ENCODE assay signal across 9 mouse cellular contexts in genomic region chr16:90284916-90285315, GRCm38 (mm10). TPM values are rescaled to one million over a fixed set of nuclear protein-coding genes. Genes with fewer than 3 reads are reported as not detected.
A peak's percentile ranks its signal among the peaks of the same experiment; 100 is the strongest.
DNase-seq lines count a peak whose midpoint lies in the region; ATAC-seq and TF ChIP-seq lines count a peak whose summit lies in the region.
"Had no signal": no experiment of that assay in that cellular context is flagged by ENCODE, and none has a peak within 500 bp of the region (broad histone marks: within the 10 kb centered on the region; RNA-seq: fewer than 3 reads in every experiment).

No protein-coding gene starts in this region.

- 4% methylated on average over 15 of the region's 15 CpGs for WGBS in heart, embryonic 11.5 days (ENCODE audit: insufficient replicate concordance)
- 5% methylated on average over 15 of the region's 15 CpGs for WGBS in forebrain, embryonic 12.5 days
- 5% methylated on average over 15 of the region's 15 CpGs for WGBS in limb, embryonic 15.5 days
- WGBS in olfactory bulb, adult 2 months, result 7% methylated on average over 15 of the region's 15 CpGs

- peak overlapping the region; percentile 99 for H3K9ac ChIP-seq in heart, embryonic 11.5 days (ENCODE audit: low read depth, low read length)
- peak overlapping the region; percentile 73 for H3K9ac ChIP-seq in ES-E14 (ENCODE audit: insufficient read depth, low read depth, low read length, poor library complexity, severe bottlenecking)
- peak overlapping the region; percentile 99 for H3K9ac ChIP-seq in forebrain, embryonic 12.5 days
- peak overlapping the region; percentile 58 for H3K9ac ChIP-seq in limb, embryonic 15.5 days

- peak overlapping the region; percentile 90 for H3K4me2 ChIP-seq in heart, embryonic 11.5 days
- peak overlapping the region; percentile 84 for H3K4me2 ChIP-seq in forebrain, embryonic 12.5 days
- peak overlapping the region; percentile 76 for H3K4me2 ChIP-seq in limb, embryonic 15.5 days

- no peaks in the 10 kb centered on the region for H3K9me3 ChIP-seq in heart, embryonic 11.5 days (replicated peaks; ENCODE audit: control insufficient read depth, low read length)
- no peaks in the 10 kb centered on the region for H3K9me3 ChIP-seq in ES-E14 (ENCODE audit: control insufficient read depth, insufficient read depth, low read depth, low read length)
- H3K9me3 ChIP-seq in forebrain, embryonic 12.5 days, result no peaks in the 10 kb centered on the region
- H3K9me3 ChIP-seq in limb, embryonic 15.5 days, result no peaks in the 10 kb centered on the region

- H3K27me3 ChIP-seq in heart, embryonic 11.5 days (ENCODE audit: control insufficient read depth, insufficient read depth, low read length), result no peaks in the 10 kb centered on the region
- no peaks in the 10 kb centered on the region for H3K27me3 ChIP-seq in forebrain, embryonic 12.5 days
- H3K27me3 ChIP-seq in limb, embryonic 15.5 days, result no peaks in the 10 kb centered on the region
- H3K27me3 ChIP-seq: Patski had no signal

- DNase-seq in heart, adult 11 months, result no peak
- no peak for DNase-seq in ES-E14 (ENCODE audit: low read depth, low spot score)
- no peak for DNase-seq in right cerebral cortex, adult 18-20 months
- no peak for DNase-seq in ovary, adult 18-20 months (ENCODE audit: low spot score)

- peak overlapping the region; percentile 99 for H3K4me3 ChIP-seq in heart, embryonic 11.5 days (ENCODE audit: low read depth, low read length)
- H3K4me3 ChIP-seq in ES-E14 (ENCODE audit: insufficient read depth in 1 of 2, low read depth in 1 of 2, low read length in 2 of 2, poor library complexity in 1 of 2, severe bottlenecking in 1 of 2), result peak overlapping the region; percentile 72 to 96
- peak overlapping the region; percentile 88 for H3K4me3 ChIP-seq in forebrain, embryonic 12.5 days (replicated peaks)
- peak overlapping the region; percentile 100 for H3K4me3 ChIP-seq in limb, embryonic 15.5 days
- H3K4me3 ChIP-seq in olfactory bulb, adult 2 months (ENCODE audit: insufficient read depth, low read depth, low read length), result peak overlapping the region; percentile 83

- no peak for TF ChIP-seq CTCF in olfactory bulb, adult 2 months (IDR thresholded peaks at IDR 0.05; ENCODE audit: insufficient read depth, low read depth, low read length)

- in situ Hi-C loops in ES-E14 (cut with MboI; ENCODE audit: low sequenced_read_pairs in 2 of 2, unreplicated experiment in 2 of 2), result no loop called here

- H3K27ac ChIP-seq in heart, embryonic 11.5 days (ENCODE audit: low read depth, low read length), result peak overlapping the region; percentile 98
- peak overlapping the region; percentile 31 for H3K27ac ChIP-seq in ES-E14 (ENCODE audit: insufficient read depth, low read depth, low read length, poor library complexity, severe bottlenecking)
- H3K27ac ChIP-seq in forebrain, embryonic 12.5 days, result peak overlapping the region; percentile 97
- peak overlapping the region; percentile 95 for H3K27ac ChIP-seq in limb, embryonic 15.5 days
- no peak overlapping the region for H3K27ac ChIP-seq in olfactory bulb, adult 2 months (ENCODE audit: insufficient read depth, low read depth, low read length)

- no peaks in the 10 kb centered on the region for H3K36me3 ChIP-seq in heart, embryonic 11.5 days (ENCODE audit: control insufficient read depth, insufficient read depth, low read length)
- H3K36me3 ChIP-seq in ES-E14 (ENCODE audit: control insufficient read depth, insufficient read depth, low read length, poor library complexity, severe bottlenecking), result peaks cover 5% of the 10 kb centered on the region; the same call in 1 of the 2 replicates
- no peaks in the 10 kb centered on the region for H3K36me3 ChIP-seq in forebrain, embryonic 12.5 days (replicated peaks)
- H3K36me3 ChIP-seq in limb, embryonic 15.5 days, result no peaks in the 10 kb centered on the region

- peaks cover 30% of the 10 kb centered on the region for H3K4me1 ChIP-seq in heart, embryonic 11.5 days (ENCODE audit: control insufficient read depth, insufficient read depth, low read length)
- H3K4me1 ChIP-seq in ES-E14 (ENCODE audit: control insufficient read depth in 2 of 2, insufficient read depth in 2 of 2, low read length in 2 of 2, poor library complexity in 1 of 2), result peaks cover 7 to 14% of the 10 kb centered on the region in 2 experiments
- H3K4me1 ChIP-seq in forebrain, embryonic 12.5 days, result peaks cover 40% of the 10 kb centered on the region
- peaks cover 38% of the 10 kb centered on the region for H3K4me1 ChIP-seq in limb, embryonic 15.5 days
- H3K4me1 ChIP-seq in olfactory bulb, adult 2 months (ENCODE audit: control insufficient read depth, insufficient read depth, low read length), result peaks cover 7% of the 10 kb centered on the region

- no peak for TF ChIP-seq POLR2A in olfactory bulb, adult 2 months (IDR thresholded peaks at IDR 0.05; ENCODE audit: insufficient read depth, low read depth, low read length)

- no peak for ATAC-seq in heart, embryonic 11.5 days (replicated peaks; ENCODE audit: insufficient number of reproducible peaks, low FRiP score, low TSS enrichment)
- peak; percentile 9; the same call in 1 of the 2 replicates for ATAC-seq in forebrain, embryonic 12.5 days (ENCODE audit: low FRiP score)
- ATAC-seq in limb, embryonic 15.5 days (ENCODE audit: insufficient number of reproducible peaks, low FRiP score, low TSS enrichment, low read depth), result no peak

TF ChIP-seq in ES-E14, 5 proteins besides CTCF, POLR2A, EP300 and RAD21:
- TF ChIP-seq ZC3H11A (IDR thresholded peaks at IDR 0.05; ENCODE audit: borderline replicate concordance, low read depth, low read length) (no peak), MAFK (IDR thresholded peaks at IDR 0.05; ENCODE audit: insufficient read depth, low read depth, low read length) (no peak), ZNF384 (IDR thresholded peaks at IDR 0.05; ENCODE audit: low read depth, low read length) (no peak), HCFC1 (IDR thresholded peaks at IDR 0.05; ENCODE audit: borderline replicate concordance, insufficient read depth, low read length) (no peak), CHD2 (IDR thresholded peaks at IDR 0.05; ENCODE audit: low read depth, low read length) (no peak)

RNA-seq across cellular contexts. Expression of gene Scaf4, which starts 0.6 kb away (rescaled TPM):
- 20.1 and 22.0 TPM in 2 replicates for polyA plus RNA-seq in heart, embryonic 11.5 days (2014; fragmentation: Nextera tagmentation; extraction: Ambion mirVana)
- 36.0 and 57.7 TPM in 2 replicates for total RNA-seq in ES-E14 (2012; rRNA removed)
- 39.4 and 39.5 TPM in 2 replicates for polyA plus RNA-seq in forebrain, embryonic 12.5 days (2016; fragmentation: Nextera tagmentation; extraction: Ambion mirVana)
- 21.8 and 23.4 TPM in 2 replicates for polyA plus RNA-seq in limb, embryonic 15.5 days (2015; fragmentation: Nextera tagmentation; extraction: Ambion mirVana)
- not detected in 2 replicates for polyA plus RNA-seq in olfactory bulb, adult 2 months (2012; ENCODE audit: insufficient read depth, insufficient read length, low replicate concordance, missing spikeins)
